Comparison of ENCODE assay signal across 7 mouse cellular contexts in genomic region chr11:53299551-53300329, GRCm38 (mm10). TPM values are rescaled to one million over a fixed set of nuclear protein-coding genes. Genes with fewer than 3 reads are reported as not detected.
DNase-seq lines count a peak whose midpoint lies in the region; ATAC-seq and TF ChIP-seq lines count a peak whose summit lies in the region.

No protein-coding gene starts in this region.

- no peaks in the 10 kb centered on the region for H3K9me3 ChIP-seq in hindbrain, postnatal 0 days (ENCODE audit: low read length)

- under 1% methylated on average over 80 of the region's 80 CpGs for WGBS in hindbrain, postnatal 0 days

- peak overlapping the region; percentile 98 for H3K9ac ChIP-seq in hindbrain, postnatal 0 days (replicated peaks; ENCODE audit: low read length)

- peak overlapping the region; percentile 98 for H3K27ac ChIP-seq in hindbrain, postnatal 0 days

- peak; percentile 56 for DNase-seq in T-cell, adult 2 months (ENCODE audit: low spot score)
- peak; percentile 68 for DNase-seq in cerebellum, adult 9-11 months
- peak; percentile 39 to 47 for DNase-seq in frontal cortex, postnatal 36 days (ENCODE audit: low spot score in 2 of 2)
- DNase-seq in hindbrain, postnatal 0 days (ENCODE audit: low spot score) = peak; percentile 52
- DNase-seq in left cerebral cortex, postnatal 14 days (ENCODE audit: low spot score in 2 of 2) = peak; percentile 55 to 62
- DNase-seq in right cerebral cortex, postnatal 4 days = peak; percentile 54

- no peaks in the 10 kb centered on the region for H3K36me3 ChIP-seq in hindbrain, postnatal 0 days (ENCODE audit: insufficient read depth, low read length)

- H3K27me3 ChIP-seq in hindbrain, postnatal 0 days (ENCODE audit: insufficient read depth, low read length) = no peaks in the 10 kb centered on the region

- intact Hi-C loops in left cerebral cortex, postnatal 14 days (cut with DNase I) = loop anchor here (2.0 kb wide), 1 partner anchor 51 kb away; the partner anchor contains the start of gene Aff4

- H3K4me1 ChIP-seq in hindbrain, postnatal 0 days (ENCODE audit: insufficient read depth, low read length) = peaks cover 17% of the 10 kb centered on the region

- H3K4me2 ChIP-seq in hindbrain, postnatal 0 days (ENCODE audit: low read depth, low read length) = peak overlapping the region; percentile 85

- H3K4me3 ChIP-seq in hindbrain, postnatal 0 days (ENCODE audit: low read length) = peak overlapping the region; percentile 98

- TF ChIP-seq CTCF in hindbrain, postnatal 0 days (IDR thresholded peaks at IDR 0.05; ENCODE audit: low read depth) = no peak

- ATAC-seq in hindbrain, postnatal 0 days = peak; percentile 71
- peak; percentile 24 for ATAC-seq in megakaryocyte progenitor cell, adult 5-6 weeks (replicated peaks; ENCODE audit: poor library complexity)

RNA-seq across cellular contexts. Expression of gene Hspa4, which starts 0.5 kb away (rescaled TPM):
- 79.4 and 92.9 TPM in 2 replicates for total RNA-seq in hindbrain, postnatal 0 days (2014; rRNA removed)
- 50.8 and 54.2 TPM in 2 replicates for polyA plus RNA-seq in hindbrain, postnatal 0 days (2015; fragmentation: Nextera tagmentation; extraction: Ambion mirVana)
- 100 to 1,000 TPM; 186 to 187 TPM for total RNA-seq in left cerebral cortex, postnatal 14 days (2021)
- 148 and 151 TPM in 2 replicates for total RNA-seq in megakaryocyte progenitor cell, adult 5-6 weeks (2015)
- 371 and 490 TPM in 2 replicates for total RNA-seq in megakaryocyte progenitor cell, adult 5-6 weeks (2017)

RNA-seq across cellular contexts. Expression of gene Zcchc10, which starts 24.7 kb away (rescaled TPM):
- 0.89 TPM in 1 of 2 replicates, not detected in the other for total RNA-seq in hindbrain, postnatal 0 days (2014; rRNA removed)
- 13.6 and 14.9 TPM in 2 replicates for polyA plus RNA-seq in hindbrain, postnatal 0 days (2015; fragmentation: Nextera tagmentation; extraction: Ambion mirVana)
- total RNA-seq in left cerebral cortex, postnatal 14 days (2021) = 1 to 10 TPM; 8.6 to 9.4 TPM
- 25.6 and 30.9 TPM in 2 replicates for total RNA-seq in megakaryocyte progenitor cell, adult 5-6 weeks (2015)
- total RNA-seq in megakaryocyte progenitor cell, adult 5-6 weeks (2017) = 4.7 and 4.8 TPM in 2 replicates

RNA-seq across cellular contexts. Expression of gene Aff4, which starts 50.9 kb away (rescaled TPM):
- 87.1 and 91.0 TPM in 2 replicates for total RNA-seq in hindbrain, postnatal 0 days (2014; rRNA removed)
- polyA plus RNA-seq in hindbrain, postnatal 0 days (2015; fragmentation: Nextera tagmentation; extraction: Ambion mirVana) = 109 and 111 TPM in 2 replicates
- 100 to 1,000 TPM; 161 to 169 TPM for total RNA-seq in left cerebral cortex, postnatal 14 days (2021)
- 57.9 and 79.5 TPM in 2 replicates for total RNA-seq in megakaryocyte progenitor cell, adult 5-6 weeks (2015)
- 42.2 and 49.6 TPM in 2 replicates for total RNA-seq in megakaryocyte progenitor cell, adult 5-6 weeks (2017)

Comparison
In these comparisons a context has a peak if more than half of its experiments do, and no peak if none do; other contexts are left out.
1. Peak in every context shown above with its lines: DNase-seq, ATAC-seq, H3K4me3 ChIP-seq and H3K27ac ChIP-seq.